Mouse (Mus musculus) brain, embryonic 14.5 days (tissue): ENCODE data around the gene Srgap3.

Source experiments
- CTCF ChIP-seq: fragments of 200-500 bp; IDR thresholded peaks from 2 replicates; pipeline ENCODE4 v1.5.1; 2012; ENCODE audit warnings: inconsistent platforms, mild to moderate bottlenecking, moderate library complexity, borderline replicate concordance; ENCODE audit not compliant: insufficient read depth, insufficient read length; ENCODE audit errors: extremely low read depth
- POLR2A ChIP-seq: fragments of 200-500 bp; IDR thresholded peaks from 2 replicates; pipeline ENCODE4 v1.6.1; 2012; ENCODE audit warnings: mild to moderate bottlenecking, inconsistent platforms, borderline replicate concordance; ENCODE audit not compliant: poor library complexity, insufficient read depth, insufficient read length, severe bottlenecking; ENCODE audit errors: extremely low read depth

DNA sequence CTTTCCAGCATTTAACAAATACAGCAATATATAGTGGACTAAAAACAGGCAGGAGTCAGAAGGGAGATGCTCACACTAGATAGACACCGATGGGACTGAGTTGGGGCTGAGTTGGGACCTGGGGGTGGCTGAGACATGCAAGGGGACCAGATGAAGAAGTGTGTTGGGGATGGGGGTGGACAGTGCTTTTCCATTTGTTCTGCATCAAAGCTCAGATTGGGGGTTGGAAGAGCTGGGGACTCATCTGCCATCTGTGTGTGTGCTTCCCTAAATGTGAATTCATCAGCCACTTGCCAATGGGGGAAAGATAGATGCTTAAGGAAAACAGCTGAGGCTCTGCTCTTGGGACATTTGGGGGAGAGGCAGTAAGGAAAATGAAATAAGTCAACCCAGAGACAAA is 227.1 kb downstream of the Srgap3 start:
- TF ChIP-seq CTCF (no peak), POLR2A (no peak)
